Mouse (Mus musculus) stomach, embryonic 16.5 days (tissue): Measurements from ENCODE around the gene Magee1. TPM values are rescaled to one million over a fixed set of nuclear protein-coding genes. Genes with fewer than 3 reads are reported as not detected.
A peak's percentile ranks its signal among the peaks of the same experiment; 100 is the strongest.
"Not testable (repeated sequence)": the region's sequence is repeated elsewhere in the genome, so short reads cannot be mapped to it uniquely, and the experiment has no call there.

Experiments
- ATAC-seq: fragments of 200-750 bp; cut with Nextera tagmentation; 2 replicates; pipeline ENCODE4 v1.8.0; 2017; ENCODE audit warnings: moderate number of reproducible peaks, moderate TSS enrichment; ENCODE audit not compliant: insufficient read depth, low FRiP score
- H3K27ac ChIP-seq: fragments of 300-500 bp; sonication (generic); 2 replicates; pipeline ENCODE4 v1.5.1; 2014; ENCODE audit warnings: low read length
- H3K27me3 ChIP-seq: fragments of 300-500 bp; sonication (generic); 2 replicates; pipeline ENCODE4 v1.6.1; 2014; ENCODE audit warnings: low read length, control low read depth, mixed read lengths; ENCODE audit not compliant: control insufficient read depth, insufficient read depth
- H3K36me3 ChIP-seq: fragments of 300-500 bp; sonication (generic); 2 replicates; pipeline ENCODE4 v1.6.1; 2014; ENCODE audit warnings: low read length; ENCODE audit not compliant: control insufficient read depth, insufficient read depth
- H3K4me1 ChIP-seq: fragments of 300-500 bp; sonication (generic); 2 replicates; pipeline ENCODE4 v1.6.1; 2014; ENCODE audit warnings: low read length, control low read depth, mixed read lengths; ENCODE audit not compliant: control insufficient read depth, insufficient read depth
- H3K4me2 ChIP-seq: fragments of 300-500 bp; sonication (generic); 2 replicates; pipeline ENCODE4 v1.6.1; 2014; ENCODE audit warnings: low read depth, low read length, mixed read lengths
- H3K4me3 ChIP-seq: fragments of 300-500 bp; sonication (generic); replicated peaks from 2 replicates; pipeline ENCODE4 v1.5.1; 2014; ENCODE audit warnings: mild to moderate bottlenecking, low read length
- H3K9ac ChIP-seq: fragments of 300-500 bp; sonication (generic); 2 replicates; pipeline ENCODE4 v1.6.1; 2014; ENCODE audit warnings: low read length
- H3K9me3 ChIP-seq: fragments of 300-500 bp; sonication (generic); replicated peaks from 2 replicates; pipeline ENCODE4 v1.6.1; 2016; ENCODE audit warnings: low read length, control low read depth; ENCODE audit not compliant: control insufficient read depth
- WGBS: fragments of 180-500 bp; shearing (Covaris S2); extraction: QIAGEN DNeasy Blood & Tissue Kit; methylation state at CpG from one replicate; pipeline ENCODE4 v1.1.7; 2014; 5-methylcytosine and 5-hydroxymethylcytosine counted together
- polyA plus RNA-seq: library from polyadenylated mRNA; unstranded; fragments of >200 nt; fragmentation: Nextera tagmentation; extraction: Ambion mirVana; gene quantifications from 2 replicates; pipeline ENCODE4 v1.2.1, GENCODE M21; 2015

Gene Magee1
- 24.1 and 27.0 TPM in 2 replicates for polyA plus RNA-seq

DNA sequence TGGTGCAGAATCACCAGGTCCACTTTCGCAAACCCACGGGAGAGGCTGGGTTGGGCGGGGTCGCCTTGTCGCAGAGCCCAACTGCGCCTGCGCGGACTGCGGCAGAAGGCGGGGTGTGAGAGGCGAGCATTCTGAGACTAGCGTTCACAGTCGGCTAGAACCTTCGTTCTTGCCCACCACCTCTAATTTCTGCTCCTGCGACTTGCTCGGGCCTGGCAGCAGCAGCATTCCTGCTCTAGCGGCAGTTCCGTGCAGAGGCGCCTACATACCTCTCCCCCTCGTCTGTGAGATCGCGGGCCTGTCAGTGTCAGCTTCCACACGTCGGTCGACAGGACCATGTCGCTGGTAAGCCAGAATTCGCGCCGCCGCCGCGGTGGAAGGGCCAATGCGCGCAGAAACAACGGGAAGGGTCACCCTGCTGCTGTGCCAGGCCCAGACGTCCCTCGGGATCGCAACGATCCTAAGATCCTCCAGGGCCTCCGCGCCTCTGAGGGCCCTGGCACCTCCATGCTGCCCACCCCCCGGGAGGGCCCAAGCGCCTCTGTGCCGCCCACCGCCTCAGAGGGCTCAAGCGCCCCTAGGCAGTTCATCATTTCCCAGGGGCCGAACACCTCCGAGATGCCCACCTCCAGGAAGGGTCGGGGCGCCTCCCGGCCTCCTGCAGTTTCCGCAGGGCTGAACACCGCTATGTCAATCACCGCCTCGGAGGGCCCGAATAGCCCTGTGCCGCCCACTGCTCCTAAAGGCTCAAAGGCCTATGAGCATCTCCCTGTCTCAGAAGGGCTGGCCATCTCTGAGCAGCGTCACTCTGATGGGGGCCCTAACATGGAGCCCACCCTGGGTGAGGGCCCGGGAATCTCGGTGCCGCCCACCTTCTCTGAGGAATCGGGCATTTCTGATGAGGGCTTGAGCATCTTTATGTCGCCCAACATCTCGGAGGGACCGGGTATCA, at the start of gene Magee1:
Magee1 (plus strand) TSS at position 104 of the 952 bp plus-strand sequence.
- ATAC-seq = peak; percentile 73
- Histone ChIP-seq H3K27me3 (peaks cover 20% of the 10 kb centered on the region; the same call in 1 of the 2 replicates), H3K4me2 (peak within 1 kb of the TSS; percentile 74), H3K36me3 (no peaks in the 10 kb centered on the region), H3K27ac (no peak within 1 kb of the TSS), H3K4me1 (no peaks in the 10 kb centered on the region), H3K9me3 (no peaks in the 10 kb centered on the region), H3K9ac (peak within 1 kb of the TSS; percentile 72), H3K4me3 (peak within 1 kb of the TSS; percentile 60)
- 12% methylated on average over 64 of the region's 65 CpGs for WGBS

DNA sequence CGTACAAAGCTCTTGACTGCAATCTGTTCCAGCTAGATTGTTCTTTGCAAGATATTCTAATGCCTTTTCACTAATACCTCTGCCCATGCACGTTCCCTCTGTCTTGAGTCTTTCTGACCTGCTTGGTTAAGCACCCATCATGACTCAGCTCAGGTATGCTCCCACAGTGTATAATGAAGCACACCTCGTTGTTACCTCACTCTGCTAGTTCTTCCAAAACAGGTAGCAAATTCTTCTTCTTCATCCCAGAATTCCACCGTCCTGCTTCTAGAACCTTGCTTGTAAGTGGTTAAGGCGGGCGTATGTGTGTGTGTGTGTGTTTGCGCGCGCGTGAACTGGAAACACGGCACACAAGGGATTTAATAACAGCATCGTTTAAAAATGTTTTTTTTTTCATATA, 41.0 kb upstream of the Magee1 start:
- Histone ChIP-seq H3K36me3 (peaks cover 4% of the 10 kb centered on the region; the same call in 1 of the 2 replicates), H3K4me1 (0 out of 2 replicates have a peak, but pooled peaks cover 5% of the 10 kb centered on the region), H3K9me3 (no peaks in the 10 kb centered on the region), H3K9ac (peak overlapping the region; percentile 69), H3K4me2 (peak overlapping the region; percentile 59), H3K4me3 (peak overlapping the region; percentile 61), H3K27ac (no peak overlapping the region), H3K27me3 (no peaks in the 10 kb centered on the region)
- peak; percentile 42; the same call in 1 of the 2 replicates for ATAC-seq
- WGBS = 8% methylated on average over 12 of the region's 12 CpGs

DNA sequence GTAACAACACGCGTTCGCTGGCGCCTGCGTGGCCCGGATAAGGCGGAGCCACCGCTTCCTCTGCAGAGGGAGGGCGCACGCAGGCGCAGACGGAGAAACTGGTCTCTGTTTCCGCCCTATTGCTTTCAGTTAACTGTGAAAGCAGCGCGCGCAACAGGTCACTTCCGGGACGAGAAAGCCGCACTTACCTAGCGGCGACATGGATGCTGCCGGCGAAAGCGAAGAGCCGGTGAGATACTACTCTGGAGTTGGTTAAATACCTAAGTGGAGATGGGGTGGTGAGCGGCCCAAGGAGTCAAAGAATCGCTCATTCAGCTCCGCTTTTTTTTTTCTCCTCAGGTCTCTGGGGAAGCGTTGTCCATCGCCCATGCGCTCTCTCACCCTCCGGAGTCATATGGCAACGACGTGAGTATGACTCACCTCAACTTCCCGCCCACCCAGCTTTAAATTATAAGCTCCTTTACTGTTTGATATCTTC, 40.5 kb upstream of the Magee1 start, which contains the start of gene Pbdc1:
Pbdc1 (plus strand) TSS at position 142 of the 478 bp plus-strand sequence.
- Histone ChIP-seq H3K4me1 (0 out of 2 replicates have a peak, but pooled peaks cover 5% of the 10 kb centered on the region), H3K4me3 (peak within 1 kb of the TSS; percentile 61), H3K27me3 (no peaks in the 10 kb centered on the region), H3K9ac (peak within 1 kb of the TSS; percentile 72), H3K9me3 (no peaks in the 10 kb centered on the region), H3K27ac (peak within 1 kb of the TSS; percentile 66; the same call in 1 of the 2 replicates), H3K4me2 (peak within 1 kb of the TSS; percentile 73), H3K36me3 (peaks cover 4% of the 10 kb centered on the region; the same call in 1 of the 2 replicates)
- 4% methylated on average over 35 of the region's 35 CpGs for WGBS
- ATAC-seq = peak; percentile 99

DNA sequence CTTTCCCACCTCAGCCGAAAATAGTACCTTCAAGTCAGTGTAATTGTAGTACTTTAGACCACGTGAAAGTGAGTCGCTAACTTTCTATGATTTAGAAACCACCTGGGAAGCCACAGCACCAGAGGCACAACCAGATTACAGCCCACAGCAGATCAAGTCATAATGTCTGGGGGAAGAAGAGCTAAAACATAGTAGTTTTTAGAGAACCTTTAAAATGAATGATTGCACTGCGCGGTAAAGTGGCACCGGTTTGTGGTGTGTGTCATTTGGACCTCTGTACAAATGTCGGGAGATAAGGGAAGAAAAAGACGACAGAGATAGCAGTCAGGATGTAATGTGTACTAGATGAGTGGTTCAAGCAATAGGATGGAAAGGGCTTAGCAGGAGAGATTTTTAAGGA, 40.1 kb upstream of the Magee1 start:
- Histone ChIP-seq H3K9ac (peak overlapping the region; percentile 72), H3K4me2 (peak overlapping the region; percentile 73), H3K27me3 (no peaks in the 10 kb centered on the region), H3K27ac (no peak overlapping the region), H3K4me1 (0 out of 2 replicates have a peak, but pooled peaks cover 5% of the 10 kb centered on the region), H3K4me3 (peak overlapping the region; percentile 61), H3K36me3 (peaks cover 4% of the 10 kb centered on the region; the same call in 1 of the 2 replicates), H3K9me3 (no peaks in the 10 kb centered on the region)
- no peak for ATAC-seq
- WGBS = 4% methylated on average over 8 of the region's 8 CpGs

DNA sequence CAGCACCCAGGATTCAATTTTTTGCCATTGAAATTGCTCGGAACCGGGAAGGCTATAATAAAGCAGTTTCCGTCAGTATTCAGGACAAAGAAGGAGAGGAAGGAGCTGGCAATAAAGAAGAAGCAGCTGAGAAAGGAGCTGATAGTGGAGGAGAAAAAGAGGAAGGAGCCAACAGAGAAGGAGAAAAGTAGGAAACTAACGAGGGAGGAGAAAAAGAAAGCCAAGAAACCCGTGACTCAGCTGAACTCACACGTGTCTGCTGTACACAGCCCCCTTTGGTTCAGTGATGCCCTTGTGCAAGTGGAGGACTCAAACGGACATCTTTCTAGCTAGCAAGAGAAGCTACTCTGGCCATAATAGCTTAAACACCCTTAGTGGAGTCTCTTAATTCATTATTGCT, 37.2 kb upstream of the Magee1 start:
- H3K9ac ChIP-seq, H3K4me1 ChIP-seq, H3K27ac ChIP-seq, H3K4me2 ChIP-seq, H3K36me3 ChIP-seq, H3K27me3 ChIP-seq, H3K9me3 ChIP-seq, ATAC-seq, H3K4me3 ChIP-seq: not testable (repeated sequence)
- WGBS = 81% methylated on average over 7 of the region's 7 CpGs

DNA sequence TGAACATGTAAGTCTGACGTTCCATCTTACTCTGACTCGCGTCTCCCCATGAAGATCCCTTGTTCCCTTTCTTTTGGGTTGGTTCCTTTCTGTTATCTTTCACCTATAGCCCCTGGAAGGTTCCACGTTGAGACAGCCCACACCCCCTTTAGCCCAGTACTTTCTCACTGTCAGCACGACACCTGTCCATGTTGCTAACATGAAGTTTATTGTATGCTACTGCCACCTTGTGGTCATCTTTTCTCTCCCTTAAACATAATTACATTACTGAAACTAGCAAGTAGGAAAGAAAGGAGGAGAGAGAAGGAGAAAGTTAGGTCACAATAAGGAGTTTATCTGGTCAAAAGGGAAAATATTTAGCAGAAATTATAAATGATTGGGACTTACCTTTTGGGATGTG, 16.0 kb upstream of the Magee1 start:
- 45% methylated on average over 5 of the region's 5 CpGs for WGBS

DNA sequence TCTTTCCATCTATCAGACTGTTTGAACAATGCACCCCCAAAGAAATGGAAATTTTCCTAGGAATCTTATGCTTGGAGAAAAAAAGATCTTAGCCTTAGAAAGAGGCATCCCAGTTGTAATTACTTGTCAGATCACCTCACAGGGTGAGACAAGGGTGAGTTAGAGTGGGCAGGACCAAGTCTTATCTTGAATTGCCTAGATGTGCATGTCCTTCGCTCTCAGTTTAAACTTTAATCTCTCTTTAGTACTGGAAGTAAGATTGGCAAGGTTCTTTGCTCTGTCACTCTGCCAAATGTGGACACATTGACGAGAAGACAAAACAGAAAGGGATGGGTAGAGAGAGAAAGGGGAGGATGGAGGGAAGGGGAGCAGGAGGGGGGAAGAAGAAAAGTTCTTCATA, 5.2 kb upstream of the Magee1 start:
- Histone ChIP-seq H3K9ac (no peak overlapping the region), H3K4me2 (no peak overlapping the region), H3K4me1 (no peaks in the 10 kb centered on the region), H3K27ac (no peak overlapping the region), H3K36me3 (no peaks in the 10 kb centered on the region), H3K27me3 (no peaks in the 10 kb centered on the region; the same call in 1 of the 2 replicates), H3K4me3 (no peak overlapping the region), H3K9me3 (no peaks in the 10 kb centered on the region)
- no peak for ATAC-seq
- WGBS = 61% methylated on average over 2 of the region's 2 CpGs

More for the DNA sequence above, 16.0 kb upstream of the Magee1 start:
- no peak overlapping the region for H3K9ac ChIP-seq
- no peak overlapping the region for H3K27ac ChIP-seq
- H3K4me2 ChIP-seq = no peak overlapping the region
- H3K9me3 ChIP-seq = no peaks in the 10 kb centered on the region
- H3K36me3 ChIP-seq = no peaks in the 10 kb centered on the region
- H3K4me1 ChIP-seq = no peaks in the 10 kb centered on the region
- no peak overlapping the region for H3K4me3 ChIP-seq
- ATAC-seq = no peak
- H3K27me3 ChIP-seq = no peaks in the 10 kb centered on the region

DNA sequence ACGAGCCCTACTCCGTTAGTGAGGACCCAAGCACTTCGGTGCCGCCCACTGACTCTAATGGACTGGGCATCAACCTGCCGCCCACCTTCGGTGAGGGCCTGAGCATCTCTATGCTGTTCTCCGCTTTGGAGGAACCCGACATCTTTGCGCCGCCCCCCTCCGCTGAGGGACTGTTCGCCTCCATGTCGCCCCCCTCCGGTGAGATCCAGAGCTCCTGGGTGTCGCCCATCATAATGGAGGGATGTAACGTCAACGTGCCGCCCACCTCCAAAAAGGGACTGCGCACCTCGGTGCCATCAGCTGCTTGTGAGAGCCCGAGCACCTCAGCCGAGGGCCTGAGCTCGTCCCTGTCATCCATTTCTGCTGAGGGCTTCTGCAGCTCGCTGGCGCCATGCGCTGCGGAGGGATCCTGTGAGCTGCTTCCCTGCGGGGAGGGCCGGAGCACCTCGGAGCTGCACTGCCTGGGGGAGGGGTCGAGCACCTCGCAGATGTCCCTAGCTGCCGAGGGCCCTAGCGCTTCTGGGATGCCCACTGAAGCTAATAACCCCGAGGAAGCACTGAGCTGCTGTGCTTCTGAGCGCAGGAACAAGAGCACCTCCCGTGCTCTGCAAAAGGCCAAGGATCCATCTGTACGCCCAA, 1.2 kb downstream of the Magee1 start:
- ATAC-seq = peak; percentile 65; the same call in 1 of the 2 replicates
- peak overlapping the region; percentile 60 for H3K4me3 ChIP-seq
- H3K4me1 ChIP-seq = no peaks in the 10 kb centered on the region
- 11% methylated on average over 38 of the region's 38 CpGs for WGBS
- peaks cover 20% of the 10 kb centered on the region; the same call in 1 of the 2 replicates for H3K27me3 ChIP-seq
- no peaks in the 10 kb centered on the region for H3K36me3 ChIP-seq
- peak overlapping the region; percentile 72 for H3K9ac ChIP-seq
- H3K4me2 ChIP-seq = peak overlapping the region; percentile 74
- no peak overlapping the region for H3K27ac ChIP-seq
- H3K9me3 ChIP-seq = no peaks in the 10 kb centered on the region
